Mouse (Mus musculus): ENCODE results near the gene Cenps.
A peak's percentile ranks its signal among the peaks of the same experiment; 100 is the strongest.
"Not testable (repeated sequence)": the region's sequence is repeated elsewhere in the genome, so short reads cannot be mapped to it uniquely, and the experiment has no call there.

The Cenps gene

DNA sequence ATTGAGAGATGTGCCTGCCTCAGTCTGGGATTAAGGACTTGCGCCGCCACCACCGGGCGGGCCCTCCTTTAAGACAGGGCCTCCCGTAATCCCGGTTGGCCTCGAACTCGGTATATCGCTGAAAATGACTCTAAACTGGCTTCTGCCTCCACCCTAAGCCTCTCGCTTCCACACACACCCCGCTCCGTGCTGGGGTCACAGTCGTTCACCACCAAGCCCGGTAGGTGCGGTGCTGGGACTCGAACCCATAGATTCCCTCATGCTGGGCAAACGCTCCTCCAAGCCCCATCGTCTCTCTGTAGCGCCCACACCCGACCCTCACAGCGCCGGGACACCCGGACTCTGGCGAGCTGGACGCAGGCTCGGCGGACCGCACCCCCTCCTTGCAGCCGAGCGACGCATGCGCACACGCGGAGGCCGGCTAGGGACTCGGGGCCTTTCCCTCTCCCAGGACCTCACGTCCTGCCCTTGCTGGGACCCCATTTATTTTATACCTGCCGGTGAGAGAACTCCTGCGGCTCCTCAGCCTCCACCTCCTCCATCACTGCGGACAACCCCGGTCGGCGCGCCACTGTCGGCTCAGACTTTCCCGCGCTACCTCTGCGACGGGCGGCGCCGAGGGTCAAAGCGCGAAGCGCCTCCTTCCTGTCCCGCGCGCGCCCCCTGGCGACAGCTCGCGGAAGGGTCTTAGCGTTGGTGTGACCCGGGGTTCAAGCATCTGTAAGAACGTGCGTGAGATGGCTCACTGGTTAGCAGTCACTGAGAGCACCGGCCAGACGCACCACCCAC lies at the start of gene Cenps:
Gene Cenps (minus strand): TSS at position 648 of the 789 bp plus-strand sequence.
- peak; percentile 77 for DNase-seq (ENCODE audit: low spot score)

DNA sequence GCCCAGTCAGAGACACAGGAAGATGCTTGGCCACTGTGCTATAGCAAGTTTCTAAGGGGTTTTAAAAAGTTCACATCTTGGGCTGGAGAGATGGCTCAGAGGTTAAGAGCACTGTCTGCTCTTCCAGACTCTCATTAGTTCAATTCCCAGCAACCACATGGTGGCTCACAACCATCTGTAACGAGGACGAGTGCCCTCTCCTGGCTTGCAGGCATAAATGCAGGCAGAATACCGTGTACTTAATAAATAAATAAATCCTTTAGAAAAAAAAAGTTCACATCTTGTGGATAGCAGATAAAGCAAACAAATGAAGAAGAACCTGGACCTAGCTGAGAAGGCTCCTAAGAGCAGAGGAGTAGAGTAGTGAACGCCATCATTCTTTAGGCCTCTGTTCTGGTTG lies 45.3 kb upstream of the Cenps start:
- no peak for DNase-seq (ENCODE audit: low spot score)

- DNase-seq (ENCODE audit: low spot score): no peak
These were observed 44.8 kb upstream of the Cenps start for GRCm38 (mm10) chr4:149182192-149182591.

DNA sequence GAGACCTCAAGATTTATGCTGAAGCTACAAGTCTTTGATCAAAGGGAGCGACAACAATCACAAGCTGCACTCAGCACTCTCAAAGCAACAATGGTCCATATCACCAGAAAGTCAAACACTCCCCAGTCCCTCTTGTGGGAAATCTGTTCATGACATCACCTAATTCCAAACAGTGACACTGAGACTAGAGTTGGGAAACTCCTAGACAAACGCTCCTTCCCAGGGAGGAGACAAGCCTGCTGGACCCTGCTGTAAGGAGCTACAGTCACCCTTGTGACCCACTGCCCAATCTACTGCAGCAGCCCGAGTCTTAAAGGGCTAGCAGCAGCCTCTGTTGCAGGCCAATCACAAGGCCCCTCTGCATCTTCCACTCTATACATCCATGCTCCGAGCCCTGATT lies 42.1 kb upstream of the Cenps start:
- DNase-seq (ENCODE audit: low spot score): no peak

DNA sequence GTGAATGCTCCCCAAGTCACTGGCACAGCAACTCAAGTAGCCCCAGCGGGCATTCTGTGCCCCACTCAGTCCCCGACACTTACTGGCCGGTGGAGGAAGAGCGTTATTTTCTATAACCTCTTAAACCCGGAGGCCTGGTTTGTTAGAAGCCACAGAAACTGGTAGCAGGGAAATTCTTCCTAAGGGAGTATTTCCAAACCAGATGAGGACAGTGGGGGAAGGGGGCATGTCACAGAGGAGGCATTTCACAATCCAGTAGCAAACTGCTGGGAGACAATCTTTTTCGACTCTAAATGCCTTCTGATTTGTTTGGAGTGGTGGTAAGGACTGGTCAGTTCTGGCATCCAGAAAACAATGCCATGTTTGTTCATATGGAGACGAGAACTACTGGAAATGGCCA lies 41.7 kb upstream of the Cenps start:
- DNase-seq (ENCODE audit: low spot score): no peak

- DNase-seq (ENCODE audit: low spot score): no peak
These were observed 40.9 kb upstream of the Cenps start for GRCm38 (mm10) chr4:149178328-149178727.

DNA sequence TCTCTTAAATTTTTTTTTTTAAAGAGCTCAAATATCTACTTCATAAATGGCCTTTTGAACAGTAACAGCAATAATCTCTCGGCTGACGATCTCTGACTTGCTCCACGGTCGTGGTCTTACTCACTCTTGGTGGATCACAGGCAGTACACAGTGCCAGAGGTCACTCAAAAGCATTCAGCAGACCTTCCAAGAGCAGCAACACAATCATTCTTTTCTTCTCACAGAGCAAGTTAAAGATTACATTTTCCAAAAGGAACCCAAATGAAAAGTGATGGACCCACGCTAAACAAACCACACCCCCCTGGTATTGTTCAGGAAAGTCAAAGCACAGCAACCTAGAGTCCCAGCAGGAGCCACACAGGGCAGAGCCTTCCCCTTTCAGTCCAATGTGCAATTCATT lies 39.6 kb upstream of the Cenps start:
- no peak for DNase-seq (ENCODE audit: low spot score)

GRCm38 (mm10) chr4:149176645-149177044 lies 39.2 kb upstream of the Cenps start:
- DNase-seq (ENCODE audit: low spot score): no peak

- DNase-seq (ENCODE audit: low spot score): no peak
These were observed 36.2 kb upstream of the Cenps start for GRCm38 (mm10) chr4:149173661-149174060.

GRCm38 (mm10) chr4:149172666-149173065 lies 35.2 kb upstream of the Cenps start:
- DNase-seq (ENCODE audit: low spot score): no peak

- no peak for DNase-seq (ENCODE audit: low spot score)
These were observed 34.7 kb upstream of the Cenps start for GRCm38 (mm10) chr4:149172083-149172482.

- no peak for DNase-seq (ENCODE audit: low spot score)
These were observed 34.2 kb upstream of the Cenps start for GRCm38 (mm10) chr4:149171581-149171981.

GRCm38 (mm10) chr4:149170394-149170931 lies 33.0 kb upstream of the Cenps start:
- DNase-seq (ENCODE audit: low spot score): no peak

GRCm38 (mm10) chr4:149169926-149170325 lies 32.5 kb upstream of the Cenps start:
- not testable (repeated sequence) for DNase-seq (ENCODE audit: low spot score)

DNA sequence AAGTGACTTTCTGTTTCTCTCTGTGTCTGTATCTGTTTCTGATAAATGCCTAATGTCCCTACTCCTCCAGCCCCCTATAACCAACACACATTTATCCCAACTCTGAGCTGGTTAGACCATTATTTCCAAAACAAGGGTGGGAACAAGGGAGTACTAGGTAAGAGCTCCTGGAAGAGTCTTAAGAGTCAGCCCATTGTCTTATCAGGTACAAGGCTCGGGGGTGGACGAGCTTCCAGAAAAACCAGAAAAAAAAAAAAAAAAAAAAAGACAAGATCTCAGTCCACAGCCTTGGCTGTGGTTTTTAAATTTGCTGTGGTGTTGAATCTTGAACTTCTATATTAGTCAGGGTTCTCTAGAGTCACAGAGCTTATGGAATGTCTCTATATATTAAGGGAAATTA lies 30.6 kb upstream of the Cenps start:
- no peak for DNase-seq (ENCODE audit: low spot score)

GRCm38 (mm10) chr4:149166957-149167611 lies 29.7 kb upstream of the Cenps start:
- no peak for DNase-seq (ENCODE audit: low spot score)

DNA sequence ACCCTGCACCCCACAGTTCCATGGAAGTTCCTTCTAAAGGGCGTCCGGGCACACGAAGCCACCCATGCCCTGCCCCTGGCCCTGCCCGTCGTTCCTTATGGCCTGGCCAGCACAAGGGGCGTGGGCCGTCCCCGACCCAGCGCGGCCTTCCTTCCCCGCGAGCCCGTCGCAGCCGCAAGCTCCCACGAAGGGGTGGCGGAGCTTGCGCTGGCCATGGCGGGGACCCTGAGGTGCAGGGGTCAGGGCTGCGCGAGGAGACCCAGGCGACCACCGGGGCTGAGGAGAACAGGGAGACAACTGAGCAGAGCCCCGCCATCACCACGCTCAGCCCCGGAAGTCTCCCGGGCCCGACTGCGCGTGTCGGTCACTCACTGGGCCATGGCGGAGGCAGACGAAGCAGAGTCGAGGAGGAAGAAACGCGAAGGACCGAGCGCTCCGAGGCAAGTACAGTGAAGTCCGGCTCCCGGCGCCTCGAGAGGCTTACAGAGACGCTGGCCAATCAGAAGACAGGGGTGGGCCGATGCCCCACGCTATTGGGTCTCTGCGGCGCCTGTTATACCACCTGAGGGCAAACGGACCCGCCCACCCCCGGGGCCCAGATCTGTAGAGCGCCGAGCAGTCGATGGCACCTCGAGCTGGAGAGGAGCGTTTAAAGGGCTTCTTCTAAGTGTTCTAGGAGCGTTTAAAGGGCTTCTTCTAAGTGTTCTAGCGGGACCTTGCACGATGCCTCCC lies 29.0 kb upstream of the Cenps start, which contains the start of gene Pgd:
Gene Pgd (minus strand): TSS at position 557 of the 732 bp plus-strand sequence.
- DNase-seq (ENCODE audit: low spot score): peak; percentile 96

- DNase-seq (ENCODE audit: low spot score): no peak
These were observed 26.7 kb upstream of the Cenps start for GRCm38 (mm10) chr4:149164150-149164549.

GRCm38 (mm10) chr4:149163196-149163595 lies 25.8 kb upstream of the Cenps start:
- no peak for DNase-seq (ENCODE audit: low spot score)

DNA sequence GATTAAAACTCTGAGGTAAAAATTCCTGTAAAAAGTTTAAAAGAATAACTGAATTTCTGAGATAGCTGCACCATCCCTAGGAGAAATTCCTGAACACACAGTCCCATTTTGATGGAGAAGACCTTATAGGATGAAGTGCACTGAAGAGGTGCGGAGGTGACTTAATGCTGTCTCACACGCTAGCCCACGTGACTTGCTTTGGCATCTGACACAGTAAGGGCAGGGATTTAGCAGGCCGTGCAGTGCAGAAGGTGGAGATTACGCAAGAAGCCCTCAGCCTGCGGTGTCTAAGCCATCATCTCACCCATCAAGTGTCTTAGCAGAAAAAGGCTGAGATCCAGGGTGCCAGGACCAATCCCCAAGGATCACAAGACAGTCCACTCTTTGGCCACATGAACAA lies 23.7 kb upstream of the Cenps start:
- DNase-seq (ENCODE audit: low spot score): no peak

DNA sequence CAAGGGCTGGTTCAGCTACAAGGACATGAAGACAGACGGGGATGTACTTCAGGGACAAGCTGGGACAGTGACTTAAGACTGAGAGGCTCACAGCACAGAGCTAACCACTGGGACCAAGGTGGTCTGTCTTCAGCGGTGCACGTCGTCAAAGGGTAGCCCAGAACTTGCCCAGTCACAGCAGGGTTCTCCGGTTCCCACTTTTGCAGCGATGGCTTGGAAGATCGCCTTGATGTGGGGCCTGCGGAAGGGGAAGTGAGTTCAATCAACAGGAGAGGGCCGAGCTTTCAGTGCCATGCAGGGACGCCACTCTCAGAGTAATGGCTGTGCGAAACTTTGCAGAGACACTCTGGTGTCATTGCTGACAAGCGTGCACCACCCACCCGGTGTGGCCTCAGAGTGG lies 22.5 kb upstream of the Cenps start:
- no peak for DNase-seq (ENCODE audit: low spot score)

DNA sequence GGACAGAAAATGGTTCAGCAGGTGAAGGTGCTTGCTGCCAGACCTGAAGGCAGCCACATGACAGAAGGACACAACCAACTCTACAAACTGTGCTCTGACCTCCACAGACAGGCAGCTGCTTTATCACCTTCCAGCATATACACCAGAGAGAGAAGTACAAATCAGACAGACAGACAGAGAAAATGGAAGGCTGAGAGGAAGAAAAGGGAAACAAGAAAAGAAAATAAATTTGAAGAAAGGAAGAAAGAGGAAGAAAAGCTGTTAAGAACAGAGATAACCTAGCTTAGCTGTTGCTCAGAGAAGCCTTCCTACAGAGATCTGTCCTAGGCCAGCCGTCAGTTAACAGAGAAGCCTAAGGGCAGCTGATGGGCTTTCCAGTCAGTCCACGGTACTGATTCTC lies 21.8 kb upstream of the Cenps start:
- DNase-seq (ENCODE audit: low spot score): no peak
